Mouse (Mus musculus) neural tube, embryonic 15.5 days (tissue): ENCODE results near the gene Cep85l. TPM values are rescaled to one million over a fixed set of nuclear protein-coding genes. Genes with fewer than 3 reads are reported as not detected.

Experiments
- ATAC-seq: fragments of 200-750 bp; cut with Nextera tagmentation; 2 replicates; pipeline ENCODE4 v1.8.0; 2017; ENCODE audit warnings: mild to moderate bottlenecking, moderate TSS enrichment, moderate library complexity; ENCODE audit not compliant: low FRiP score
- H3K27ac ChIP-seq: fragments of 300-500 bp; sonication (generic); replicated peaks from 2 replicates; pipeline ENCODE4 v1.5.1; 2015; ENCODE audit warnings: mild to moderate bottlenecking, inconsistent platforms
- H3K27me3 ChIP-seq: fragments of 300-500 bp; sonication (generic); replicated peaks from 2 replicates; pipeline ENCODE4 v1.6.1; 2015; ENCODE audit warnings: inconsistent platforms
- H3K36me3 ChIP-seq: fragments of 300-500 bp; sonication (generic); 2 replicates; pipeline ENCODE4 v1.6.1; 2015; ENCODE audit warnings: inconsistent platforms
- H3K4me1 ChIP-seq: fragments of 300-500 bp; sonication (generic); 2 replicates; pipeline ENCODE4 v1.6.1; 2015; ENCODE audit warnings: inconsistent platforms
- H3K4me2 ChIP-seq: fragments of 300-500 bp; sonication (generic); 2 replicates; pipeline ENCODE4 v1.6.1; 2015; ENCODE audit warnings: inconsistent platforms, mild to moderate bottlenecking, moderate library complexity
- H3K4me3 ChIP-seq: fragments of 300-500 bp; sonication (generic); replicated peaks from 2 replicates; pipeline ENCODE4 v1.5.1; 2015; ENCODE audit warnings: mild to moderate bottlenecking, inconsistent platforms
- H3K9ac ChIP-seq: fragments of 300-500 bp; sonication (generic); replicated peaks from 2 replicates; pipeline ENCODE4 v1.6.1; 2015; ENCODE audit warnings: mild to moderate bottlenecking, inconsistent platforms
- H3K9me3 ChIP-seq: fragments of 300-500 bp; sonication (generic); replicated peaks from 2 replicates; pipeline ENCODE4 v1.6.1; 2016; ENCODE audit warnings: inconsistent platforms
- WGBS: fragments of 180-500 bp; shearing (Covaris S2); methylation state at CpG from one replicate; pipeline ENCODE4 v1.1.7; 2015; ENCODE audit warnings: mixed read lengths; 5-methylcytosine and 5-hydroxymethylcytosine counted together
- polyA plus RNA-seq: library from polyadenylated mRNA; unstranded; fragments of >200 nt; fragmentation: Nextera tagmentation; extraction: Ambion mirVana; gene quantifications from 2 replicates; pipeline ENCODE4 v1.2.1, GENCODE M21; 2015

Cep85l gene
- polyA plus RNA-seq, 1 experiment from 2014 or later = 5.0 TPM

DNA sequence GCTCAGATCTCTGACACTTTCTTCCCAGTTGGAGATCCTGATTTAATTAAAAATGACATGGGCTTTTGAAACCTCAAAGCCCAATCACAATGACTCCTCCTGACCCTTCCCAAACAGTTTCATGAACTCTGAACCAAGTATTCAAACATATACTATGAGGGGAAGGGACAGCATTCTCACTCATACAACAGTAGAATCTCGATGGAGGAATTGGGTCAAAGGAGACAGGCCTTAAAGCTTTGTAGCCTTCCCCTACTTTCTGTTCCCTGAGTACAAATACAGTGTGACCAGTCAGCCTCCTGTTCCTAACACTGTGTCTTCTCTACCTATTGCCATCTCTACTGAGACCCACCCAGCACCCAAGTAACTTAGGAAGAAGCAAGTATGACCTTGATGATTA, 117.7 kb downstream of the Cep85l start:
- ATAC-seq = no peak
- Histone ChIP-seq H3K9ac (no peak overlapping the region), H3K36me3 (no peaks in the 10 kb centered on the region), H3K4me1 (no peaks in the 10 kb centered on the region), H3K27me3 (no peaks in the 10 kb centered on the region), H3K4me2 (no peak overlapping the region), H3K9me3 (no peaks in the 10 kb centered on the region), H3K4me3 (no peak overlapping the region), H3K27ac (no peak overlapping the region)
- WGBS = 69% methylated on average over 1 of the region's 1 CpGs

DNA sequence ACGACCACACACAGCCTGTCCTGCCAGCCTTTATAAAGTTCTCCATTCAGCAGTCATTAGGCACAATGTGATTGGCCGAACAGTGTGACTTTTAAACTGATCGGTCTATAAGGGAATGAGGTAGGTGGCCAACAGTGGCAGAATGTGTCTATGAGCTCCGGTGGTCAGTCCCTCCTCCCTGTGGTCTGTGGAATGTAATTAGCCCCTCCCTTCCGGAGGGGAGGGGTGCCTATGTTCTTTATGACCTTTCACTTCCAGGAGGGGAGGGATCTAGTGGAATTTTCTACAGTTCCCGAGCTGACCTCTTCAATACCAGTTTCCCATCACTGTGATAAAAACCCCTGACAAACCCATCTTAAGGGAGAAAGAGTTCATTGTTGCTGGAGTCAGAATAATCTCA, 144.4 kb downstream of the Cep85l start:
- Histone ChIP-seq H3K4me3 (no peak overlapping the region), H3K4me1 (no peaks in the 10 kb centered on the region), H3K4me2 (no peak overlapping the region), H3K9ac (no peak overlapping the region), H3K9me3 (no peaks in the 10 kb centered on the region), H3K36me3 (no peaks in the 10 kb centered on the region), H3K27me3 (no peaks in the 10 kb centered on the region), H3K27ac (no peak overlapping the region)
- ATAC-seq = no peak
- WGBS = 57% methylated on average over 6 of the region's 6 CpGs

DNA sequence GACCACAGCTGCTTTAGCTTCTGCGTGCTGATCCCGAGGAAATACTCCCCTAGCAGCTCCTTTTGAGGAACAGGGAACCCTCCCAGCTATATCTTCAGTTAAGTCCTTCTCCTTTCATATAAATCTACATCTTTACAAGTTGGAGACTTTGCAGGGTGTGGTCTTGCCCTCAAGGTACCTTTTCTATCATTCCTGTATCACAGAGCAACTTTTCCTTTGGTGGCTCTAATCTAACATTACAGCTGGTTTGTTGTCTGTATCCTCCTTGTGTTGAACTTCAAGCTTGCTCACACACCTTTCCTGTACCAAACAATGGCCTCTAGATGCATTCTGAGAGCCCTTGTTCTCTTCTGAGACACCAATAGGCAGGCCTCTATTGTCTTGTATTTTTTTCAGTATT, 145.1 kb downstream of the Cep85l start:
- no peak for ATAC-seq

DNA sequence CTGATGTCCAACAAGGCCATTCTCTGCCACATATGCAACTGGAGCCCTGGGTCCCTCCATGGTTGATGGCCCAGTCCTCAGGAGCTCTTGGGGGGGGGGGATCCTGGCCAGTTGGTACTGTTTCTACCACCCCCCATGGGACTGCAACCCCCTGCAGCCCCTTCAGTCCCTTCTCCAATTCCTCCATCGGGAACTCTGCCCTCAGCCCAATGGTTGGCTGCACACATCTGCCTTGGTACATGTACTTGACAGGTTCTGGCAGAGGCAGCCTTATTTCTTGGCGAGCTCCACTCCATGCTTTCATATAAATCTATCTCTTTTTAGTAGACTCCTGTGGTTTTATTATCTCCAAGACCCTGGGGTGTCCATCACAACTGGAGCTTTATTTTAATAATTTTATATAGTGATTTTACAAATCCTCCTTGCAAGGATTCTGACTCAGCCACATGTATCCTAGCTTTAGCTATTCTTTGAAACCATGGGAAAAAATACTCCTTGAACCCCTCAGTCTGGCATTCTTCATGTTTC, 145.6 kb downstream of the Cep85l start:
- no peaks in the 10 kb centered on the region for H3K4me1 ChIP-seq
- H3K27me3 ChIP-seq = no peaks in the 10 kb centered on the region
- no peak for ATAC-seq
- H3K4me3 ChIP-seq = no peak overlapping the region
- no peaks in the 10 kb centered on the region for H3K9me3 ChIP-seq
- H3K4me2 ChIP-seq = no peak overlapping the region
- H3K9ac ChIP-seq = no peak overlapping the region
- no peaks in the 10 kb centered on the region for H3K36me3 ChIP-seq
- no peak overlapping the region for H3K27ac ChIP-seq
- WGBS = 58% methylated on average over 2 of the region's 2 CpGs

More for the DNA sequence above, 145.1 kb downstream of the Cep85l start:
- Histone ChIP-seq H3K27ac (no peak overlapping the region), H3K4me1 (no peaks in the 10 kb centered on the region), H3K27me3 (no peaks in the 10 kb centered on the region), H3K4me2 (no peak overlapping the region), H3K36me3 (no peaks in the 10 kb centered on the region), H3K4me3 (no peak overlapping the region), H3K9ac (no peak overlapping the region), H3K9me3 (no peaks in the 10 kb centered on the region)
- WGBS = 92% methylated on average over 2 of the region's 2 CpGs

DNA sequence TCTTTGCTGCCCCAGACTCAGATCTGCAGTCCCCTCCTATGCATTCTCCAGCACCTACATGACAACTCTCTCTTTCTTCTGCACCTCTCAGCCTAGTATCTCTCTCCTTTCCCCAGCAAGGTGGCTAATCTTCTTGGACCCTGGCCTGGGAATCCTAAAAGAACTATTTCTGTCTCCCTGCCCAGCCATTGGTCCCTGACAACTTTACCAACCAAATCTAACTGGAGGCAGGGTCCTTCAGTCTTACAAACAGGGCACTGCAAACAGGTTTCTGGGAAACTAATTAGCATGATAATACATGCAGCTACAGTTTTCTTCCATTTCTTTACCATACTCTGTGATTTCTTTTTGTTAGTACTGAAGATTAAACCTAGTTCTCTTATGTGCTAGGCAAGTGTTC, 148.9 kb downstream of the Cep85l start:
- no peak overlapping the region for H3K27ac ChIP-seq
- H3K4me3 ChIP-seq = no peak overlapping the region
- no peaks in the 10 kb centered on the region for H3K9me3 ChIP-seq
- H3K4me2 ChIP-seq = no peak overlapping the region
- H3K4me1 ChIP-seq = no peaks in the 10 kb centered on the region
- H3K9ac ChIP-seq = no peak overlapping the region
- no peaks in the 10 kb centered on the region for H3K36me3 ChIP-seq
- no peaks in the 10 kb centered on the region for H3K27me3 ChIP-seq
- ATAC-seq = no peak

DNA sequence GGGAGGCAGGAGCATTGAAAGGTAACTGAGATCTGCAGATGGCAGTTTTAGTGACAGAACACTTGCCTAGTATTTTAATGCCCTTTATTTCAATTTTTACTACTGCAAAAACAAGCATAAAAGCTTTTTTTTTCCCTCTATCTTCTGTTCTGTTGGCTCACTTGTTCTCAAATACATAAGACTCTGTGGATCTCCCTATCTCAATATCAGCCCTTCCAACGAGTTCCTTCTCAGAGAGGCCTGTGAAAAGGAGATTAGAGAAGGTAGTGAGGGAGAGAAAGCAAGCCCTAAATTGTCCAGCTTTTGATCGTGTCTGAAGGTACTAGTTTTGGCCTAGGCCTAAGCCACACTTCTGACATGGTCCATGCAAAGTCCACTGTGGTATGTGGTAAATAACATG, 150.6 kb downstream of the Cep85l start:
- no peak for ATAC-seq
- 71% methylated on average over 2 of the region's 2 CpGs for WGBS
- Histone ChIP-seq H3K27me3 (no peaks in the 10 kb centered on the region), H3K4me3 (no peak overlapping the region), H3K27ac (no peak overlapping the region), H3K36me3 (no peaks in the 10 kb centered on the region), H3K9me3 (no peaks in the 10 kb centered on the region), H3K4me2 (no peak overlapping the region), H3K4me1 (no peaks in the 10 kb centered on the region), H3K9ac (no peak overlapping the region)

Other genes starting within 250 kb of the Cep85l start
- 0.82 and 0.86 TPM in 2 replicates for gene Pln, start 42.3 kb downstream of the Cep85l start, polyA plus RNA-seq
- 58.6 and 68.7 TPM in 2 replicates for gene Asf1a, start 216.8 kb upstream of the Cep85l start, polyA plus RNA-seq